Mouse (Mus musculus) bone marrow, adult 2 months (tissue): ENCODE measurements at regions not wholly inside any gene's neighbourhood (a gene's known extent, or its start where the extent isn't known, plus 50 kb on each side); places are given as distances from the start of the nearest gene placed in this dataset.
"Not testable (repeated sequence)": the region's sequence is repeated elsewhere in the genome, so short reads cannot be mapped to it uniquely, and the experiment has no call there.

Experiments
- H3K27ac ChIP-seq: fragments of 200-500 bp; 2 replicates; pipeline ENCODE4 v1.5.1; 2012; ENCODE audit warnings: low read depth, mild to moderate bottlenecking, control low read depth, inconsistent platforms, low read length; ENCODE audit not compliant: control insufficient read depth, poor library complexity, insufficient read depth
- H3K4me1 ChIP-seq: fragments of 200-500 bp; 2 replicates; pipeline ENCODE4 v1.6.1; 2011; ENCODE audit warnings: low read length; ENCODE audit not compliant: control insufficient read depth, insufficient read depth
- H3K4me3 ChIP-seq: fragments of 200-500 bp; replicated peaks from 2 replicates; pipeline ENCODE3; 2011; ENCODE audit warnings: mild to moderate bottlenecking, low read depth, low read length, control low read depth; ENCODE audit not compliant: control insufficient read depth
- CTCF ChIP-seq: fragments of 200-500 bp; IDR thresholded peaks from 2 replicates; pipeline ENCODE4 v1.5.1; 2011; ENCODE audit warnings: low read length, control low read depth; ENCODE audit not compliant: control insufficient read depth, insufficient read depth
- POLR2A ChIP-seq: fragments of 200-500 bp; IDR thresholded peaks from 2 replicates; pipeline ENCODE4 v1.6.1; 2011; ENCODE audit warnings: low read depth, mild to moderate bottlenecking, control low read depth, low read length, borderline replicate concordance; ENCODE audit not compliant: control insufficient read depth
- WGBS: fragments of 180-500 bp; shearing (Covaris S2); methylation state at CpG from one replicate; pipeline ENCODE4 v1.1.7; 2018; 5-methylcytosine and 5-hydroxymethylcytosine counted together

GRCm38 (mm10) chr16:30797973-30798471 lies 198.5 kb downstream of the Fam43a start:
- H3K4me1 ChIP-seq: no peaks in the 10 kb centered on the region
- no peak for TF ChIP-seq POLR2A
- no peak for TF ChIP-seq CTCF
- no peak overlapping the region for H3K4me3 ChIP-seq
- H3K27ac ChIP-seq: no peak overlapping the region
- 84% methylated on average over 7 of the region's 7 CpGs for WGBS

- H3K4me3 ChIP-seq: no peak overlapping the region
- no peak overlapping the region for H3K27ac ChIP-seq
- no peak for TF ChIP-seq POLR2A
- 92% methylated on average over 1 of the region's 1 CpGs for WGBS
- no peaks in the 10 kb centered on the region for H3K4me1 ChIP-seq
Measured at GRCm38 (mm10) chr16:30798536-30798935, 199.0 kb downstream of the Fam43a start.

- TF ChIP-seq POLR2A: no peak
- TF ChIP-seq CTCF: no peak
- 27% methylated on average over 12 of the region's 12 CpGs for WGBS
- no peak overlapping the region for H3K27ac ChIP-seq
Measured at GRCm38 (mm10) chr16:30799699-30800483, 200.4 kb downstream of the Fam43a start.

GRCm38 (mm10) chr16:30804018-30804417 lies 204.5 kb downstream of the Fam43a start:
- WGBS: 86% methylated on average over 3 of the region's 3 CpGs
- H3K4me1 ChIP-seq: no peaks in the 10 kb centered on the region
- H3K27ac ChIP-seq: no peak overlapping the region
- TF ChIP-seq POLR2A: no peak
- TF ChIP-seq CTCF: no peak
- no peak overlapping the region for H3K4me3 ChIP-seq

More at GRCm38 (mm10) chr16:30799699-30800483, 200.4 kb downstream of the Fam43a start:
- Histone ChIP-seq H3K4me3 (no peak overlapping the region), H3K4me1 (no peaks in the 10 kb centered on the region)

GRCm38 (mm10) chr16:30806206-30806605 lies 206.7 kb downstream of the Fam43a start:
- not testable (repeated sequence) for H3K4me3 ChIP-seq, H3K27ac ChIP-seq, H3K4me1 ChIP-seq
- WGBS: 84% methylated on average over 4 of the region's 4 CpGs

- TF ChIP-seq CTCF (no peak), POLR2A (no peak)
- Histone ChIP-seq H3K27ac (no peak overlapping the region), H3K4me3 (no peak overlapping the region), H3K4me1 (no peaks in the 10 kb centered on the region)
- 73% methylated on average over 5 of the region's 5 CpGs for WGBS
Measured at GRCm38 (mm10) chr16:30818541-30819120, 219.1 kb downstream of the Fam43a start.

- no peak overlapping the region for H3K27ac ChIP-seq
- no peak overlapping the region for H3K4me3 ChIP-seq
- no peak for TF ChIP-seq POLR2A
- no peak for TF ChIP-seq CTCF
- no peaks in the 10 kb centered on the region for H3K4me1 ChIP-seq
- 61% methylated on average over 4 of the region's 4 CpGs for WGBS
Measured at GRCm38 (mm10) chr16:30819342-30819741, 219.8 kb downstream of the Fam43a start.

GRCm38 (mm10) chr16:30820234-30820633 lies 220.7 kb downstream of the Fam43a start:
- 71% methylated on average over 3 of the region's 3 CpGs for WGBS
- H3K27ac ChIP-seq: no peak overlapping the region
- H3K4me3 ChIP-seq: no peak overlapping the region
- H3K4me1 ChIP-seq: no peaks in the 10 kb centered on the region
- TF ChIP-seq POLR2A: no peak
- no peak for TF ChIP-seq CTCF
